Mouse (Mus musculus) hindbrain, embryonic 16.5 days (tissue): ENCODE data around the gene Dek. TPM values are rescaled to one million over a fixed set of nuclear protein-coding genes. Genes with fewer than 3 reads are reported as not detected.

ENCODE experiments used
- polyA plus RNA-seq: library from polyadenylated mRNA; unstranded; fragments of >200 nt; fragmentation: Nextera tagmentation; extraction: Ambion mirVana; gene quantifications from 2 replicates; pipeline ENCODE4 v1.2.1, GENCODE M21; 2015

The Dek gene
- polyA plus RNA-seq, 1 experiment from 2014 or later = 101 TPM

Other genes starting within 250 kb of the Dek start
- 8.0 and 8.9 TPM in 2 replicates for gene Kif13a, start 176.3 kb downstream of the Dek start, polyA plus RNA-seq
- 17.8 and 18.2 TPM in 2 replicates for gene Nhlrc1, start 91.4 kb downstream of the Dek start, polyA plus RNA-seq
- gene Kdm1b, start 62.7 kb downstream of the Dek start, polyA plus RNA-seq = 17.5 and 20.7 TPM in 2 replicates
- gene Tpmt, start 61.5 kb downstream of the Dek start, polyA plus RNA-seq = 19.6 and 22.7 TPM in 2 replicates
- 0.81 and 1.1 TPM in 2 replicates for gene Rnf144b, start 16.5 kb upstream of the Dek start, polyA plus RNA-seq